8 mouse cellular contexts compared by ENCODE assay signal in the genomic region with DNA sequence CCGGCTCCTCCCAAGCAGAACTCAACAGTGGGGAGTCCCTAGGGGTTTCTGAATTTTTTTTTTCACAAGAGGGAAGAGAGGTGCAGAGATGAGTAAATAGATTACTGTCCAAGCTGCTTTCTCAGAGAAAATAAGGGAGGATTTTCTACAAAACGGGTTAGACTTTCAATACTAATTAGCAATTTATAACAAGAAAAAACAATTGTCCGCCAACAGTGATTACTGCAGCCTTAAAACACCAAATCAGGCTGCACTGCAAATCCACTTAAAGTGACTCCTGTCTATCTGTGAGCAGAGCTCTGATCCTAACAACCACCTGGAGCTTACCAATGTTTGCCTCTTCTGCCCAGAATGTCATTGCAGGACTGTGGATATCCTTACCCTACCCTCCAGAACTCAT. TPM values are rescaled to one million over a fixed set of nuclear protein-coding genes. Genes with fewer than 3 reads are reported as not detected.
DNase-seq lines count a peak whose midpoint lies in the region; ATAC-seq and TF ChIP-seq lines count a peak whose summit lies in the region.

No protein-coding gene starts in this region.

- 43% methylated on average over 3 of the region's 3 CpGs for WGBS in forebrain, embryonic 10.5 days
- 38% methylated on average over 3 of the region's 3 CpGs for WGBS in forebrain, embryonic 11.5 days
- 51% methylated on average over 3 of the region's 3 CpGs for WGBS in intestine, embryonic 14.5 days
- WGBS in intestine, postnatal 0 days, result 61% methylated on average over 3 of the region's 3 CpGs
- 57% methylated on average over 3 of the region's 3 CpGs for WGBS in limb, embryonic 12.5 days
- 38% methylated on average over 3 of the region's 3 CpGs for WGBS in neural tube, embryonic 15.5 days

- no peak for DNase-seq in forebrain, embryonic 10.5 days (ENCODE audit: extremely low spot score, low spot score)
- DNase-seq in forebrain, embryonic 11.5 days (ENCODE audit: low spot score), result no peak
- DNase-seq in intestine, embryonic 14.5 days (ENCODE audit: low spot score), result no peak
- no peak for DNase-seq in urinary bladder, adult 18-20 months (ENCODE audit: low spot score in 2 of 2)
- DNase-seq in cerebellum, postnatal 25 days, result no peak

- H3K4me3 ChIP-seq in forebrain, embryonic 10.5 days, result peak overlapping the region; percentile 10; the same call in 1 of the 2 replicates
- H3K4me3 ChIP-seq in forebrain, embryonic 11.5 days (ENCODE audit: low read depth, low read length), result no peak overlapping the region
- no peak overlapping the region for H3K4me3 ChIP-seq in intestine, embryonic 14.5 days (ENCODE audit: low read depth, low read length)
- H3K4me3 ChIP-seq in intestine, postnatal 0 days (ENCODE audit: low read depth, low read length), result no peak overlapping the region
- no peak overlapping the region for H3K4me3 ChIP-seq in limb, embryonic 12.5 days (replicated peaks)
- H3K4me3 ChIP-seq in neural tube, embryonic 15.5 days (replicated peaks), result no peak overlapping the region

- ATAC-seq in forebrain, embryonic 11.5 days (replicated peaks; ENCODE audit: low FRiP score), result no peak
- no peak for ATAC-seq in intestine, embryonic 14.5 days (replicated peaks; ENCODE audit: low FRiP score, low TSS enrichment, low read depth)
- ATAC-seq in intestine, postnatal 0 days, result no peak
- no peak for ATAC-seq in limb, embryonic 12.5 days (ENCODE audit: insufficient number of reproducible peaks, insufficient read depth, low FRiP score, low TSS enrichment, low read depth)
- no peak for ATAC-seq in neural tube, embryonic 15.5 days (ENCODE audit: low FRiP score)

- TF ChIP-seq CTCF in intestine, postnatal 0 days (IDR thresholded peaks at IDR 0.05; ENCODE audit: low read depth), result no peak

- H3K4me2 ChIP-seq in forebrain, embryonic 11.5 days (ENCODE audit: low read depth, low read length, severe bottlenecking), result no peak overlapping the region
- peak overlapping the region; percentile 32 for H3K4me2 ChIP-seq in intestine, embryonic 14.5 days (ENCODE audit: low read length)
- H3K4me2 ChIP-seq in intestine, postnatal 0 days (replicated peaks; ENCODE audit: low read depth), result no peak overlapping the region
- peak overlapping the region; percentile 7; the same call in 1 of the 2 replicates for H3K4me2 ChIP-seq in limb, embryonic 12.5 days
- H3K4me2 ChIP-seq in neural tube, embryonic 15.5 days, result peak overlapping the region; percentile 20; the same call in 1 of the 2 replicates

- peaks cover 34% of the 10 kb centered on the region for H3K4me1 ChIP-seq in forebrain, embryonic 10.5 days
- H3K4me1 ChIP-seq in forebrain, embryonic 11.5 days (replicated peaks; ENCODE audit: control insufficient read depth, insufficient read depth, low read length), result 0 out of 2 replicates have a peak, but pooled peaks cover 4% of the 10 kb centered on the region
- peaks cover 28% of the 10 kb centered on the region for H3K4me1 ChIP-seq in intestine, embryonic 14.5 days (replicated peaks; ENCODE audit: control insufficient read depth, insufficient read depth, low read length)
- no peaks in the 10 kb centered on the region for H3K4me1 ChIP-seq in intestine, postnatal 0 days (replicated peaks; ENCODE audit: control insufficient read depth, insufficient read depth, low read length)
- peaks cover 20% of the 10 kb centered on the region for H3K4me1 ChIP-seq in limb, embryonic 12.5 days (replicated peaks)
- peaks cover 7% of the 10 kb centered on the region; the same call in 1 of the 2 replicates for H3K4me1 ChIP-seq in neural tube, embryonic 15.5 days

- peaks cover 60% of the 10 kb centered on the region for H3K27me3 ChIP-seq in forebrain, embryonic 10.5 days (ENCODE audit: poor library complexity, severe bottlenecking)
- no peaks in the 10 kb centered on the region; the same call in 1 of the 2 replicates for H3K27me3 ChIP-seq in forebrain, embryonic 11.5 days (ENCODE audit: control insufficient read depth, insufficient read depth, low read length)
- H3K27me3 ChIP-seq in intestine, embryonic 14.5 days (replicated peaks; ENCODE audit: control insufficient read depth, insufficient read depth, low read length), result no peaks in the 10 kb centered on the region
- H3K27me3 ChIP-seq in intestine, postnatal 0 days (replicated peaks; ENCODE audit: control insufficient read depth, insufficient read depth, low read length), result no peaks in the 10 kb centered on the region
- no peaks in the 10 kb centered on the region for H3K27me3 ChIP-seq in limb, embryonic 12.5 days
- H3K27me3 ChIP-seq in neural tube, embryonic 15.5 days (replicated peaks), result no peaks in the 10 kb centered on the region

- no peak overlapping the region for H3K9ac ChIP-seq in forebrain, embryonic 11.5 days (ENCODE audit: low read length)
- H3K9ac ChIP-seq in intestine, embryonic 14.5 days (ENCODE audit: low read length), result no peak overlapping the region
- H3K9ac ChIP-seq in intestine, postnatal 0 days (ENCODE audit: low read depth, low read length), result no peak overlapping the region
- no peak overlapping the region for H3K9ac ChIP-seq in limb, embryonic 12.5 days (replicated peaks)
- no peak overlapping the region for H3K9ac ChIP-seq in neural tube, embryonic 15.5 days (replicated peaks)

- peaks cover 8% of the 10 kb centered on the region; the same call in 1 of the 2 replicates for H3K9me3 ChIP-seq in forebrain, embryonic 10.5 days
- no peaks in the 10 kb centered on the region for H3K9me3 ChIP-seq in forebrain, embryonic 11.5 days (ENCODE audit: control insufficient read depth, low read length)
- H3K9me3 ChIP-seq in intestine, embryonic 14.5 days (ENCODE audit: control insufficient read depth, low read length), result no peaks in the 10 kb centered on the region
- H3K9me3 ChIP-seq in intestine, postnatal 0 days (ENCODE audit: control insufficient read depth), result no peaks in the 10 kb centered on the region
- H3K9me3 ChIP-seq in limb, embryonic 12.5 days, result no peaks in the 10 kb centered on the region
- H3K9me3 ChIP-seq in neural tube, embryonic 15.5 days (replicated peaks), result no peaks in the 10 kb centered on the region

- peaks cover 25% of the 10 kb centered on the region for H3K36me3 ChIP-seq in forebrain, embryonic 10.5 days (replicated peaks)
- no peaks in the 10 kb centered on the region for H3K36me3 ChIP-seq in forebrain, embryonic 11.5 days (ENCODE audit: control insufficient read depth, insufficient read depth, low read length)
- no peaks in the 10 kb centered on the region for H3K36me3 ChIP-seq in intestine, embryonic 14.5 days (ENCODE audit: control insufficient read depth, insufficient read depth, low read length)
- peaks cover 4% of the 10 kb centered on the region; the same call in 1 of the 2 replicates for H3K36me3 ChIP-seq in intestine, postnatal 0 days (ENCODE audit: control insufficient read depth, insufficient read depth)
- H3K36me3 ChIP-seq in limb, embryonic 12.5 days, result no peaks in the 10 kb centered on the region
- H3K36me3 ChIP-seq in neural tube, embryonic 15.5 days, result no peaks in the 10 kb centered on the region

- H3K27ac ChIP-seq in forebrain, embryonic 10.5 days, result peak overlapping the region; percentile 69
- no peak overlapping the region for H3K27ac ChIP-seq in forebrain, embryonic 11.5 days (ENCODE audit: low read depth, low read length)
- peak overlapping the region; percentile 77 for H3K27ac ChIP-seq in intestine, embryonic 14.5 days (ENCODE audit: low read depth)
- H3K27ac ChIP-seq in intestine, postnatal 0 days (ENCODE audit: low read depth, low read length), result no peak overlapping the region
- H3K27ac ChIP-seq in limb, embryonic 12.5 days, result peak overlapping the region; percentile 56
- H3K27ac ChIP-seq in neural tube, embryonic 15.5 days (replicated peaks), result peak overlapping the region; percentile 2; the same call in 1 of the 2 replicates

RNA-seq across cellular contexts. Expression of a gene that starts 18.1 kb away (rescaled TPM):
- 44.9 and 52.8 TPM in 2 replicates for polyA plus RNA-seq in forebrain, embryonic 10.5 days (2016; fragmentation: Nextera tagmentation; extraction: Ambion mirVana)
- polyA plus RNA-seq in forebrain, embryonic 11.5 days (2014; fragmentation: Nextera tagmentation; extraction: Ambion mirVana), result 40.5 and 42.2 TPM in 2 replicates
- polyA plus RNA-seq in intestine, embryonic 14.5 days (2014; fragmentation: Nextera tagmentation; extraction: Ambion mirVana), result 42.4 and 51.1 TPM in 2 replicates
- polyA plus RNA-seq in intestine, postnatal 0 days (2015; fragmentation: Nextera tagmentation; extraction: Ambion mirVana), result 8.6 and 10.5 TPM in 2 replicates
- polyA plus RNA-seq in limb, embryonic 12.5 days (2016; fragmentation: Nextera tagmentation; extraction: Ambion mirVana), result 38.2 and 42.6 TPM in 2 replicates
- 44.4 and 46.0 TPM in 2 replicates for polyA plus RNA-seq in neural tube, embryonic 15.5 days (2015; fragmentation: Nextera tagmentation; extraction: Ambion mirVana)

Comparison
In these comparisons a context has a peak if more than half of its experiments do, and no peak if none do; other contexts are left out.
1. H3K27ac ChIP-seq: peak in forebrain, embryonic 10.5 days (single experiment), intestine, embryonic 14.5 days (single experiment), limb, embryonic 12.5 days (single experiment) and neural tube, embryonic 15.5 days (single experiment); none in forebrain, embryonic 11.5 days (single experiment) and intestine, postnatal 0 days (single experiment).
2. H3K4me2 ChIP-seq: peak in intestine, embryonic 14.5 days (single experiment), limb, embryonic 12.5 days (single experiment) and neural tube, embryonic 15.5 days (single experiment); none in forebrain, embryonic 11.5 days (single experiment) and intestine, postnatal 0 days (single experiment).